Mouse (Mus musculus) forebrain, embryonic 13.5 days (tissue): Measurements from ENCODE around the gene Pls3. TPM values are rescaled to one million over a fixed set of nuclear protein-coding genes. Genes with fewer than 3 reads are reported as not detected.

Experiments
- ATAC-seq: fragments of 200-750 bp; cut with Nextera tagmentation; 2 replicates; pipeline ENCODE4 v1.8.0; 2017
- H3K27ac ChIP-seq: fragments of 300-500 bp; sonication (generic); 2 replicates; pipeline ENCODE4 v1.5.1; 2015; ENCODE audit warnings: inconsistent platforms, mild to moderate bottlenecking, moderate library complexity
- H3K27me3 ChIP-seq: fragments of 300-500 bp; sonication (generic); 2 replicates; pipeline ENCODE4 v1.6.1; 2015; ENCODE audit warnings: mild to moderate bottlenecking, inconsistent platforms
- H3K36me3 ChIP-seq: fragments of 300-500 bp; sonication (generic); 2 replicates; pipeline ENCODE4 v1.6.1; 2015; ENCODE audit warnings: mild to moderate bottlenecking, inconsistent platforms; ENCODE audit not compliant: poor library complexity, severe bottlenecking
- H3K4me1 ChIP-seq: fragments of 300-500 bp; sonication (generic); 2 replicates; pipeline ENCODE4 v1.6.1; 2015; ENCODE audit warnings: inconsistent platforms
- H3K4me2 ChIP-seq: fragments of 300-500 bp; sonication (generic); 2 replicates; pipeline ENCODE4 v1.6.1; 2015; ENCODE audit warnings: inconsistent platforms, mild to moderate bottlenecking, moderate library complexity
- H3K4me3 ChIP-seq: fragments of 300-500 bp; sonication (generic); 2 replicates; pipeline ENCODE4 v1.5.1; 2015; ENCODE audit warnings: mild to moderate bottlenecking, inconsistent platforms
- H3K9ac ChIP-seq: fragments of 300-500 bp; sonication (generic); 2 replicates; pipeline ENCODE4 v1.6.1; 2015; ENCODE audit warnings: mild to moderate bottlenecking, inconsistent platforms
- H3K9me3 ChIP-seq: fragments of 300-500 bp; sonication (generic); replicated peaks from 2 replicates; pipeline ENCODE4 v1.6.1; 2016; ENCODE audit warnings: inconsistent platforms
- WGBS: fragments of 180-500 bp; shearing (Covaris S2); methylation state at CpG from one replicate; pipeline ENCODE4 v1.1.7; 2015; 5-methylcytosine and 5-hydroxymethylcytosine counted together
- polyA plus RNA-seq: library from polyadenylated mRNA; unstranded; fragments of >200 nt; fragmentation: Nextera tagmentation; extraction: Ambion mirVana; gene quantifications from 2 replicates; pipeline ENCODE4 v1.2.1, GENCODE M21; 2015

The Pls3 gene
- polyA plus RNA-seq, 1 experiment from 2014 or later: 37.6 TPM

DNA sequence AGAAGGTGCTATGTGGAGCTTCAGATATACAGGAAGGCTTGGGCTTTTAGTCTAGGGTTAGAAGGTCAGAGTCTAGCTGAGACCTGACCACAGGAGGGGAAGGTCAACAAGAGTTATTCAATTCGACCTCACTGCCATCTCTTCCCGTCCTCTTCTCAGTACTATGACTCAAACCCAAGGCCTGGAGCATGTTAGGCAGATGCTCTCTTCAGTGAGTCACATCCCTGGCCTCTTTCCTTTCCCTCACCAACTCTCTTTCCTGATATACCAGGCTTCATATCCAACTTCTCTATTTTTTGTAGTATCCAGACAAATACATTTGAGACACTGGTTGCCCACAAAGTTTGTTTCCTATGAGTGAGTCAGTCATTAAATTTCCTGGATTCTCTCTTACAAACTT is 40.1 kb downstream of the Pls3 start:
- H3K4me1 ChIP-seq: no peaks in the 10 kb centered on the region
- no peak overlapping the region for H3K27ac ChIP-seq
- H3K4me2 ChIP-seq: no peak overlapping the region
- H3K36me3 ChIP-seq: no peaks in the 10 kb centered on the region
- no peaks in the 10 kb centered on the region for H3K27me3 ChIP-seq
- no peak for ATAC-seq
- H3K9ac ChIP-seq: no peak overlapping the region
- H3K9me3 ChIP-seq: no peaks in the 10 kb centered on the region
- 64% methylated on average over 2 of the region's 2 CpGs for WGBS
- no peak overlapping the region for H3K4me3 ChIP-seq

DNA sequence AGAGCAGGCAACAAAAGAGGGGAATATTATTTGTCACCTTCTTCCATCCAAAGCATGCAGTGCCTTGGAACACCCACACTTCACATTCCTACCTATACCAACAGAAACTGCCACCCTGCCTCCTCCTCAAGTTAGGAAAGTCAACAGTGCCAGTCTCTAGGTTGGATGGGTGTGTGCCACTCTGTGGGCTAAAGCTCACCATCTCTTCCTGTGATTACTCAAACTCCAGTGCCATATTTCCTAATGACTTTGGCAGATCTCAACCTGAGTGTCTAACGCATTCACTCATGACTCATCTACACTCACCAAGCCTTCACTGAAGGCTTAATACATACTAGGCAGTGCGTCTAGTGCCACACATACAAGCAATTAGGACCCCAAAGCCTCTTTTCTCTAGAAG is 40.7 kb downstream of the Pls3 start:
- Histone ChIP-seq H3K27ac (no peak overlapping the region), H3K4me1 (no peaks in the 10 kb centered on the region), H3K4me3 (no peak overlapping the region), H3K9ac (no peak overlapping the region), H3K9me3 (no peaks in the 10 kb centered on the region), H3K4me2 (no peak overlapping the region), H3K27me3 (no peaks in the 10 kb centered on the region), H3K36me3 (no peaks in the 10 kb centered on the region)
- 96% methylated on average over 2 of the region's 2 CpGs for WGBS
- no peak for ATAC-seq

DNA sequence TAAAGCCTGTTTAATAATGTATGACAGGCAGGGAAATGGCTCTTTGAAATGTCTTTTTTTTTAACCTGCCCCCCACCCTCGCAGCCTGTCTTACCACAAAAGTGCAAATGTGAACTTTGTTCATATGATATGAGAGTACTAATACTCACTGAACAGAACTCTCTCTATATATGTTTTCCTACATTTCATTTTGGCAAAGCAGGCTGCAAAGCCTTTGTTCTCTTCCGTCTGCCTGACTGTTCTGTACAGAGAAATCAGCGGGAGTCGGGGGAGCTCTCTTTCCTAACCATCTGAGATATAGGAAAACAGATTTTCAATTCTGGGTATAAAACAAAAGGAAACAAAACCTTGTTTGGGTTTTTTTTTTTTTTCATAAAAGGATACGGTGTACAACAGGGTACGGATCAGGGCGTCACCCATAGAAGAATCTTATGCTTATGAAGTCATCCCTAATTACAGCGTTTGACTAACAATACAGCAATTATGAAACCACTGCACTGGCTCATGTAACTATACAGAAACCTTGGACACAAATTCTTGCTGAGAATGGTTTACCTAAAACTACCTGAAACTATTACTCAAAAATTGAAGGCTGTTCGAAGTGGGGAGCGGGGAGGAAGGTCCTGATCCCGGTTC is 41.9 kb downstream of the Pls3 start:
- 59% methylated on average over 11 of the region's 11 CpGs for WGBS
- Histone ChIP-seq H3K9me3 (no peaks in the 10 kb centered on the region), H3K9ac (no peak overlapping the region), H3K4me1 (no peaks in the 10 kb centered on the region), H3K4me3 (no peak overlapping the region), H3K4me2 (no peak overlapping the region), H3K36me3 (no peaks in the 10 kb centered on the region), H3K27me3 (no peaks in the 10 kb centered on the region), H3K27ac (no peak overlapping the region)
- no peak for ATAC-seq

DNA sequence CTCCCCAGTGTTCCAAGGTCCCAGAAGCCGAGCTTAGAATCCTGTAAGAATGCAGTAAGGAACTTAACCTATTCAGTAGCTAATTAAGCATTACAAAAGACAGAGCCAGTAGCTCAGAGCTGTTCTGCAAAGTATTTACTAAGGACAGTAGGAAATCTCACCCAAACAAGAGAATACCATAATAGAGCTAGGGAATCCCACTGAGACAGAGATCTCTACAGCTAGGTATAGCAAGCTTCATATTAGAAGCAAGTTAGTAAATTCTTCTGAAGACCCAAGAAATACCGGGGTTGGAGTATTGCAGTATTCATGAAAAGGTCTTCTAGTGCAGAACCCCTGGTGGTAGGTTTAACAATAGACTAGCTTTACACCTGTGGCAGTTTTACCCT is 45.1 kb downstream of the Pls3 start:
- H3K9me3 ChIP-seq: no peaks in the 10 kb centered on the region
- no peak overlapping the region for H3K4me2 ChIP-seq
- no peak overlapping the region for H3K4me3 ChIP-seq
- H3K36me3 ChIP-seq: no peaks in the 10 kb centered on the region
- no peaks in the 10 kb centered on the region for H3K4me1 ChIP-seq
- no peak overlapping the region for H3K9ac ChIP-seq
- WGBS: 9% methylated on average over 2 of the region's 2 CpGs
- no peak for ATAC-seq
- H3K27ac ChIP-seq: no peak overlapping the region
- no peaks in the 10 kb centered on the region for H3K27me3 ChIP-seq

DNA sequence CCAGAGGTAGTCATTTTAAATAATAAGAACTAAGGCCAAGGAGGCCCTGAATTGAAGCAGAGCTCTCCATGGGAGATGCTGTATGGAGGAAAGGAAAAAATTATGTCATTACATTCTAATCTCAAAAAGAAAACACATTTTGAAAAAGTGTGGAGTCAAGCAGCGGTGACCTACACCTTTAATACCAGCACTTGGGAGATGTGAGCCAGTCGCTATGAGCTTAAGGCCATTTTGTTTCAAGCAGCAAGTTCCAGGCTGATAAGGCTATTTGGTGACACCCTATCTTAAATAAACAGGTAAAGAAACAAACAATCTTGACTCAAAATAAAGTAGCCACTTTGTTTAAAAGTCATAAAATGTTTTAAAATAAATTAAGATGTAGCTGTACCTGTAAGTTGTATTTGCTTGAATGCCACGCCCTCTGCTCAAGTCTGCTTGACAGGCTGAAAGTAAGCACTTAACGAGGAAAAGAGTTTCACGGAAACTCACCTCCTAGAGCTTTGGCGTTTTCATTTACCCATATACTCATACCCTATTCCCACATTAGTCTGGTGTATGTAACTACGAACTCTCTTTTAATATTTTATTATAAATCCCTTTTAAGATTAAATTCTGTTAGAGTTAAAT is 45.6 kb downstream of the Pls3 start:
- 38% methylated on average over 7 of the region's 7 CpGs for WGBS

DNA sequence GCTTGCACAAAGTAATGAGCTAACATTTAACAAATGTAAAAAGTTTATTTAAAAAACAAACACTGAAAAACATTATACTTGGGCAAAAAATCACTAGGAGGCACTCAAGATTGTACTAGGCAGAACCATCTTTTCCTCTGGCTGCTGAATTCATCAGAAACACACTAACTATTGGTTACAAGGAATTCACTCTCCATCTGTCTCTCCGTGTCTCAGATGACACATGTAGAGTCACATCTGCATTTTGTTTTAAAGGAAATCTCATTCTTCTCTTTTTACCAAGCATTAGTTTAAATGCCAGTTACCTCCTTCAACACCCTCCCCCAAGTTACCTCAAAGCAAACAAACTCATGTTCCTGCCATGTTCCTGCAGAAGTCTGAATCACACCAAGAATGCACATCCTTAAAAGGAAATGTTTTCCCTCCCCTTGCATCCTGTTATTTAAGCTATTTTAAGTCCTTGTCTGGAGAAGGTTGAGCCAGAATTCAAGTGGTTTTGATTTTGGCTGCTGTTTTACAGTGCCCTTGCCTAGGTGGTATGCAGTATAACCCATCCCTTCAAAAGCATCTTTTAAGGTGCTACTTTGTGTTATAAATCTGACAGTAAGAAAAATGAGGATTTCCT is 56.2 kb downstream of the Pls3 start:
- no peaks in the 10 kb centered on the region for H3K27me3 ChIP-seq
- H3K4me1 ChIP-seq: no peaks in the 10 kb centered on the region
- H3K9ac ChIP-seq: no peak overlapping the region
- H3K4me3 ChIP-seq: no peak overlapping the region
- 76% methylated on average over 1 of the region's 1 CpGs for WGBS
- no peaks in the 10 kb centered on the region for H3K36me3 ChIP-seq
- H3K4me2 ChIP-seq: no peak overlapping the region
- H3K27ac ChIP-seq: no peak overlapping the region
- ATAC-seq: no peak
- no peaks in the 10 kb centered on the region for H3K9me3 ChIP-seq

More for the DNA sequence above, 45.6 kb downstream of the Pls3 start:
- Histone ChIP-seq H3K36me3 (no peaks in the 10 kb centered on the region), H3K4me2 (no peak overlapping the region), H3K9ac (no peak overlapping the region), H3K27me3 (no peaks in the 10 kb centered on the region), H3K27ac (no peak overlapping the region), H3K4me3 (no peak overlapping the region), H3K9me3 (no peaks in the 10 kb centered on the region), H3K4me1 (no peaks in the 10 kb centered on the region)
- ATAC-seq: no peak

DNA sequence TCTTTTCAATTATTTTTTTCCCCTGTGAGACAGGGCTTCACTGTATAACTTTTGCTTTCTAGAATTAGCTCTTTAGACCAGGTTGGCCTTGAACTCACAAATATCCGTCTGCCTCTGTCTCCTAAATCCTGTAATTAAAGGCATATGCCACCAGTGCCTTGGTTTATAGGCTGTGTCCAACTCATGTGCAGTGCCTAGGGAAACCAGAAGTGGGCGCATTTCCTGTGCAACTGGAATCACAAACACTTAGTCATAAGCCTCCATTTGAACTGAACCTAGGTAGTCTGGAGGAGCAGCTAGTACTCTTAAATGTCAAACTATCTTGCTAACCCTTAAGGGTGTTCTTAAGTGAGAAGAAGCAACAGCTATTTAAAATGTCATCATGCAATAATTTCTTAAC is 60.0 kb downstream of the Pls3 start:
- no peak overlapping the region for H3K4me3 ChIP-seq
- no peak overlapping the region for H3K4me2 ChIP-seq
- no peaks in the 10 kb centered on the region for H3K4me1 ChIP-seq
- no peak for ATAC-seq
- no peaks in the 10 kb centered on the region for H3K9me3 ChIP-seq
- WGBS: 83% methylated on average over 2 of the region's 2 CpGs
- H3K36me3 ChIP-seq: no peaks in the 10 kb centered on the region
- H3K27ac ChIP-seq: no peak overlapping the region
- no peak overlapping the region for H3K9ac ChIP-seq
- H3K27me3 ChIP-seq: no peaks in the 10 kb centered on the region

DNA sequence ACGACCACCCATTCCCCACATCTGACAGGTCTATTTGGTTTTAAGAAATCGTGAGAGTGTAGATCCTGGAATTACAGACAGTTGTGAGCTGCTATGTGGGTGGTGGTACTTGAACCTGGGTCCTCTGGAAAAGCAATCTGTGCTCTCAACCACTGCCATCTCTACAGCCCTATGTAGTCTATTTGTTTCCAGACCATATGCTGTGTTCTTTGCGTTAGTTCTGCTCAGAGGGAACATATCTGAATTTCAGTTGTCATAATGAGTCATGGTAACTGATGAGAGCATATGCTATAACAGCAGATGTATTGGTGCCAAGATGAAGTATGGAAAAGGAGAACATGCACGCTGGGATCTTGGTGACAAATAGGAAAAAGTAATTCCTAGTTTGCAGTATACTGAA is 60.9 kb downstream of the Pls3 start:
- no peak overlapping the region for H3K4me3 ChIP-seq
- peak; percentile 19; the same call in 1 of the 2 replicates for ATAC-seq
- H3K9ac ChIP-seq: no peak overlapping the region
- no peak overlapping the region for H3K27ac ChIP-seq
- H3K27me3 ChIP-seq: no peaks in the 10 kb centered on the region
- H3K4me2 ChIP-seq: no peak overlapping the region
- no peaks in the 10 kb centered on the region for H3K4me1 ChIP-seq
- H3K36me3 ChIP-seq: no peaks in the 10 kb centered on the region
- 78% methylated on average over 4 of the region's 4 CpGs for WGBS
- H3K9me3 ChIP-seq: no peaks in the 10 kb centered on the region

DNA sequence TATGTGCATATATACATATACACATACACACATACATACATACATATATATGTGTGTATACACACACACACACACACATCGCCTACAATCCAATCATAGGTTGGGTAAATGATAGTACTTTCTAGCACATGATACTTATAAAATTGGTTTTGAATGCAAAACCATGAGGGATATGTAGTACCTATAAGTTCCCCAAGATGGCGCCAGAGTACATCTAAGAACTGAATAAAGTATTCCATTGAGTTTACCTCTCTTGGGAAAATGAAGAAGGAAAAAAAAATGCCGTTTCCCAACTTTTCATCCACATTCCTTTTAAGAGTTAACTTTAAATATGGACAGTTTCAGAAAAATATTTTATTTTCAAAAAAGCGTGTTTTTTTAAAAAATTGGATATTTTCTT is 78.4 kb downstream of the Pls3 start:
- Histone ChIP-seq H3K4me2 (no peak overlapping the region), H3K4me1 (no peaks in the 10 kb centered on the region), H3K9ac (no peak overlapping the region), H3K27me3 (no peaks in the 10 kb centered on the region), H3K36me3 (no peaks in the 10 kb centered on the region; the same call in 1 of the 2 replicates), H3K27ac (no peak overlapping the region), H3K4me3 (no peak overlapping the region), H3K9me3 (no peaks in the 10 kb centered on the region)
- ATAC-seq: no peak
- WGBS: 38% methylated on average over 4 of the region's 4 CpGs

DNA sequence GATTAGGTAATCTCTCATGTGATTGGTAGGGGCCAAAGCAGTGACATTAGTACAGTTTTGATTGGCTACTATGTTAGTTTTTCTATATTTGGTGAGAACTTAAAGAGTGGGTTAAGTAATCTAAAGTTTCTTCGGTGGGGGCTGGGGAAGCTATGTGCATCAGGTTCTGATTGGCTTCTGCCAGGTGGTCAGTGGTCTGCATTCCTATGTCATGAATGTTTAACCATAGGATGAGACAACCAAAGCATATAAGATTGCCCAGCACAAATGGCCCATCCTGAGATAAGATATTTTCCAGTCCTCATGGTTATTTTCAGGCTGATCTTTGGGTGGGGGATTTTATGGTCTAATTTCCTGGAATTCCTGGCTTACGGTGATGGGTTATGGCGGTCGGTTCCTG is 95.2 kb downstream of the Pls3 start:
- Histone ChIP-seq H3K9me3 (no peaks in the 10 kb centered on the region), H3K27ac (no peak overlapping the region), H3K4me1 (no peaks in the 10 kb centered on the region), H3K27me3 (no peaks in the 10 kb centered on the region), H3K36me3 (no peaks in the 10 kb centered on the region), H3K9ac (no peak overlapping the region), H3K4me2 (no peak overlapping the region), H3K4me3 (no peak overlapping the region)
- no peak for ATAC-seq
- 93% methylated on average over 4 of the region's 4 CpGs for WGBS

DNA sequence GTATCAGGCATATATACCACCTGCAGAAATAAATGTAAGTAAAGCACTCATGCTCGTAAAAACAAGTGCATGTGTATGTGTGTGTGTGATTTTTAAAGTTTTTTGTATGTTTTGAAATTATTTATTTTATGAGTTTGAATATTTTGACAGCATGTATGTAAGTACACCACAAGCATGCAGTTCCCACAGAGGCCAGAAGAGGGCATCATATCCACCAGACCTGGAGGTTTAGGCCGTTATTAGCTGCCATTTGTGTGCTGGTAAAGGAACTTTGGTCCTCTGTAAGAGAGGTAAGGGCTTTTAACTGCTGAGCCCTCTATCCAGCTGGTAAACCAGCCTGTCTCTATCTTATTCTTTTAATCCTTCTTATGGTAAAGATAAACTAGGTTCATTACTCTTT is 97.5 kb downstream of the Pls3 start:
- no peaks in the 10 kb centered on the region for H3K27me3 ChIP-seq
- no peak overlapping the region for H3K4me3 ChIP-seq
- no peak overlapping the region for H3K27ac ChIP-seq
- H3K9ac ChIP-seq: no peak overlapping the region
- H3K36me3 ChIP-seq: no peaks in the 10 kb centered on the region
- 91% methylated on average over 2 of the region's 2 CpGs for WGBS
- H3K4me1 ChIP-seq: no peaks in the 10 kb centered on the region
- H3K9me3 ChIP-seq: no peaks in the 10 kb centered on the region
- no peak overlapping the region for H3K4me2 ChIP-seq
- no peak for ATAC-seq

DNA sequence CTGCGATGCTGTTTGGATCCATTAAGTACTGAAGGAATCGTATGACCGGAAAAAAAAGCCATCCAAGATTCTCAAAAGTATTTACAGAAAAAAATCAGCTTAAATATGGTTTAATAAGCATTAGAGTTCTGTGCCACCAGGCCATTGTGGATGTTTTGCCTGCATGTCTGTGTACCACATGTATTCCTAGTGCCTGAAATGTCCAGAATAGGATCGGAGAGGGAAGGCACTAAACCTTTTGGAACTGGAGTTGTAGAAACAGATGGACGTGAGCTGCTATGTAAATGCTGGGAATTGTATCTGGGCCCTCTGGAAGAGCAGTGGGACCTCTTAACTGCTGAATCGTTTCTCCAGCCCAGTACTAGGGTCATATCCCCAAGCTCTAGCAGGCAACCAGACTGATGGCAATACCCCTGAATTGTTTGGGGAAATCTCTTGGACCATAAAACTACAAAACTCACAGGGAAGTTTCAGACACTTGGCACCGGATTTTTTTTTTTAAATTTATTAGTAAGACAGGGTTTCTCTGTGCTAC is 110.1 kb downstream of the Pls3 start:
- peak overlapping the region; percentile 93 for H3K27ac ChIP-seq

More for the DNA sequence above, 110.1 kb downstream of the Pls3 start:
- peak; percentile 71 for ATAC-seq
- Histone ChIP-seq H3K9me3 (no peaks in the 10 kb centered on the region), H3K9ac (peak overlapping the region; percentile 68), H3K36me3 (no peaks in the 10 kb centered on the region), H3K4me3 (peak overlapping the region; percentile 51), H3K4me1 (peaks cover 12% of the 10 kb centered on the region), H3K4me2 (peak overlapping the region; percentile 61), H3K27me3 (no peaks in the 10 kb centered on the region)
- 38% methylated on average over 7 of the region's 7 CpGs for WGBS
